Mouse (Mus musculus) spleen, adult 2 months (tissue): ENCODE measurements around the gene Gzmm.

Source experiments
- CTCF ChIP-seq: fragments of 200-500 bp; IDR thresholded peaks from 2 replicates; pipeline ENCODE4 v1.5.1; 2011; ENCODE audit warnings: mild to moderate bottlenecking, inconsistent platforms; ENCODE audit not compliant: insufficient read depth, insufficient read length, insufficient replicate concordance; ENCODE audit errors: extremely low read depth
- POLR2A ChIP-seq: fragments of 200-500 bp; IDR thresholded peaks from 2 replicates; pipeline ENCODE4 v1.6.1; 2011; ENCODE audit warnings: low read depth, low read length, inconsistent platforms

DNA sequence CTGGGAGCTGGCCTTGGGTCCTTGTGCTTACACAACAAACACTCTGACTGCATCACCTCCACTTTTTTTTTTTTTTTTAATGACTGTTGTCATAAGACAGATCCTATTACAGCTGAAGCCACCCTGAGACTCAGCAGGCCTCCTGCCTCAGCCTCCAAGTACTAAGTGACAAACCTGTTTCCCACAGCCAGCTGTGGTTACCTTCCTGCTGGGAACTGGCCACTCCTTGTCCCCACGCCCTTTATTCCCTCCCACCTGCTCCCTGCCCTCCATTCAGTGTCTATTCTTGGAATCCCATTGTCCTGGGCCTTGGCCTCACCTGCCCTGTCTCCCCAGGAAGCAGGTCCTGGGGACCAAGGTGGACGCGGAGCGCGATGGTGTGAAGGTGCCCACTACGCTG, 1.3 kb upstream of the Gzmm start:
- TF ChIP-seq CTCF (no peak), POLR2A (no peak)
